In the genomic region with DNA sequence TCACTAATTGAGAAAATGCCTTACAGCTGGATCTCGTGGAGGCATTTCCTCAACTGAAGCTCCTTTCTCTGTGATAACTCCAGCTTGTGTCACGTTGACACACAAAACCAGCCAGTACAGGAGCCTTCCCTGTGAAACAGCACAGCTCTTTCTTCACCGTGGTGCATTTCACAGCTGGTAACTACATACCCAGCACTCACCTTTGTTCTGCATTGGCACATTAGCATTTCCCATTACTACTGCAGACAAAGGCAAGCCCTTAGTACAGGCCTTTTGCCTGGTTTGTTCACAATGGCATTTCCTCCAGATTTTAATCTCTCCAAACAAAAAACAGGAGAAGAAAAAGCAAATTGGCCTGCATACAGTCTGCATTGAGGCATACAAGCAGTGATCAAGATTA, we compare ENCODE assay signal across 18 mouse cellular contexts.
DNase-seq lines count a peak whose midpoint lies in the region; ATAC-seq and TF ChIP-seq lines count a peak whose summit lies in the region.
"Had no signal": no experiment of that assay in that cellular context is flagged by ENCODE, and none has a peak within 500 bp of the region (broad histone marks: within the 10 kb centered on the region; RNA-seq: fewer than 3 reads in every experiment).

No protein-coding gene starts in this region.

- intact Hi-C loops in gastrocnemius, adult 2 months (cut with DNase I): no loop called here
- intact Hi-C loops in gastrocnemius, postnatal 14 days (cut with DNase I; ENCODE audit: low total_unique reads): no loop called here
- intact Hi-C loops in left cerebral cortex, postnatal 4 days (cut with DNase I): no loop called here

- H3K9ac ChIP-seq in midbrain, embryonic 14.5 days (replicated peaks; ENCODE audit: low read length): no peak overlapping the region
- no peak overlapping the region for H3K9ac ChIP-seq in midbrain, postnatal 0 days (replicated peaks; ENCODE audit: low read length, poor library complexity, severe bottlenecking)
- no peak overlapping the region for H3K9ac ChIP-seq in stomach, postnatal 0 days (ENCODE audit: low read length)
- H3K9ac ChIP-seq: embryonic facial prominence, embryonic 12.5 days; lung, embryonic 14.5 days; neural tube, embryonic 13.5 days had no signal

- ATAC-seq in midbrain, embryonic 14.5 days (ENCODE audit: low FRiP score, low TSS enrichment): no peak
- no peak for ATAC-seq in midbrain, postnatal 0 days (ENCODE audit: low FRiP score)
- ATAC-seq in stomach, postnatal 0 days (ENCODE audit: low FRiP score, low TSS enrichment): peak; percentile 67; the same call in 1 of the 2 replicates
- ATAC-seq in megakaryocyte-erythroid progenitor cell, adult 5-6 weeks (replicated peaks; ENCODE audit: low FRiP score, low TSS enrichment, poor library complexity, severe bottlenecking): no peak
- ATAC-seq: hindbrain, postnatal 0 days had no signal

- H3K4me3 ChIP-seq in gastrocnemius, adult 2 months: no peak overlapping the region
- H3K4me3 ChIP-seq in midbrain, embryonic 14.5 days (replicated peaks; ENCODE audit: low read depth, low read length): no peak overlapping the region
- no peak overlapping the region for H3K4me3 ChIP-seq in midbrain, postnatal 0 days (ENCODE audit: low read depth, low read length)
- H3K4me3 ChIP-seq in forebrain, embryonic 10.5 days: no peak overlapping the region
- no peak overlapping the region for H3K4me3 ChIP-seq in stomach, postnatal 0 days (ENCODE audit: low read depth, low read length)
- H3K4me3 ChIP-seq: embryonic facial prominence, embryonic 12.5 days; neural tube, embryonic 13.5 days had no signal

- peaks cover 7% of the 10 kb centered on the region; the same call in 1 of the 2 replicates for H3K4me1 ChIP-seq in midbrain, embryonic 14.5 days (ENCODE audit: control insufficient read depth, insufficient read depth, low read length)
- peaks cover 5% of the 10 kb centered on the region; the same call in 1 of the 2 replicates for H3K4me1 ChIP-seq in midbrain, postnatal 0 days (ENCODE audit: insufficient read depth, low read length)
- peaks cover 26% of the 10 kb centered on the region for H3K4me1 ChIP-seq in forebrain, embryonic 10.5 days
- H3K4me1 ChIP-seq in stomach, postnatal 0 days (replicated peaks; ENCODE audit: control insufficient read depth, insufficient read depth): no peaks in the 10 kb centered on the region
- H3K4me1 ChIP-seq: embryonic facial prominence, embryonic 12.5 days had no signal

- no peaks in the 10 kb centered on the region for H3K27me3 ChIP-seq in midbrain, embryonic 14.5 days (ENCODE audit: control insufficient read depth, insufficient read depth, low read length)
- no peaks in the 10 kb centered on the region for H3K27me3 ChIP-seq in midbrain, postnatal 0 days (ENCODE audit: insufficient read depth, low read length)
- no peaks in the 10 kb centered on the region for H3K27me3 ChIP-seq in forebrain, embryonic 10.5 days (ENCODE audit: poor library complexity, severe bottlenecking)
- H3K27me3 ChIP-seq in stomach, postnatal 0 days (ENCODE audit: control insufficient read depth, insufficient read depth, low read length): no peaks in the 10 kb centered on the region
- H3K27me3 ChIP-seq: embryonic facial prominence, embryonic 12.5 days; neural tube, embryonic 13.5 days had no signal

- 20% methylated on average over 3 of the region's 3 CpGs for WGBS in midbrain, embryonic 14.5 days
- 26% methylated on average over 3 of the region's 3 CpGs for WGBS in midbrain, postnatal 0 days
- 16% methylated on average over 3 of the region's 3 CpGs for WGBS in forebrain, embryonic 10.5 days
- WGBS in stomach, postnatal 0 days: 53% methylated on average over 3 of the region's 3 CpGs

- H3K36me3 ChIP-seq in midbrain, embryonic 14.5 days (ENCODE audit: control insufficient read depth, insufficient read depth, low read length): no peaks in the 10 kb centered on the region
- no peaks in the 10 kb centered on the region for H3K36me3 ChIP-seq in midbrain, postnatal 0 days (ENCODE audit: insufficient read depth, low read length)
- H3K36me3 ChIP-seq in forebrain, embryonic 10.5 days (replicated peaks): no peaks in the 10 kb centered on the region
- H3K36me3 ChIP-seq in stomach, postnatal 0 days (ENCODE audit: control insufficient read depth, insufficient read depth, low read length): no peaks in the 10 kb centered on the region
- H3K36me3 ChIP-seq: embryonic facial prominence, embryonic 12.5 days; neural tube, embryonic 13.5 days had no signal

- H3K9me3 ChIP-seq in midbrain, embryonic 14.5 days (ENCODE audit: control insufficient read depth, low read length): no peaks in the 10 kb centered on the region
- H3K9me3 ChIP-seq in midbrain, postnatal 0 days (ENCODE audit: low read length): no peaks in the 10 kb centered on the region
- no peaks in the 10 kb centered on the region for H3K9me3 ChIP-seq in forebrain, embryonic 10.5 days
- no peaks in the 10 kb centered on the region for H3K9me3 ChIP-seq in stomach, postnatal 0 days (ENCODE audit: control insufficient read depth, low read length)
- H3K9me3 ChIP-seq: embryonic facial prominence, embryonic 12.5 days; neural tube, embryonic 13.5 days had no signal

- H3K4me2 ChIP-seq in midbrain, embryonic 14.5 days (ENCODE audit: low read length): no peak overlapping the region
- H3K4me2 ChIP-seq in midbrain, postnatal 0 days (ENCODE audit: low read depth, low read length, poor library complexity, severe bottlenecking): no peak overlapping the region
- H3K4me2 ChIP-seq in stomach, postnatal 0 days (replicated peaks; ENCODE audit: low read depth): no peak overlapping the region
- H3K4me2 ChIP-seq: embryonic facial prominence, embryonic 12.5 days; lung, embryonic 14.5 days; neural tube, embryonic 13.5 days had no signal

- H3K27ac ChIP-seq in gastrocnemius, adult 2 months: peak overlapping the region; percentile 20; the same call in 1 of the 2 replicates
- no peak overlapping the region for H3K27ac ChIP-seq in midbrain, embryonic 14.5 days (replicated peaks; ENCODE audit: low read depth, low read length)
- no peak overlapping the region for H3K27ac ChIP-seq in midbrain, postnatal 0 days (ENCODE audit: low read depth, low read length)
- H3K27ac ChIP-seq in forebrain, embryonic 10.5 days: peak overlapping the region; percentile 48; the same call in 1 of the 2 replicates
- no peak overlapping the region for H3K27ac ChIP-seq in stomach, postnatal 0 days (replicated peaks)
- H3K27ac ChIP-seq: embryonic facial prominence, embryonic 12.5 days; hindbrain, postnatal 0 days; neural tube, embryonic 13.5 days had no signal

- TF ChIP-seq CTCF in gastrocnemius, adult 2 months (IDR thresholded peaks at IDR 0.05): no peak
- TF ChIP-seq CTCF in midbrain, postnatal 0 days (IDR thresholded peaks at IDR 0.05): no peak
- no peak for TF ChIP-seq CTCF in stomach, postnatal 0 days (IDR thresholded peaks at IDR 0.05; ENCODE audit: low read depth)

- TF ChIP-seq EP300 in stomach, postnatal 0 days (optimal IDR thresholded peaks at IDR 0.05): no peak

- DNase-seq in gastrocnemius, adult 2 months: no peak
- no peak for DNase-seq in gastrocnemius, postnatal 14 days
- peak; percentile 12 for DNase-seq in midbrain, embryonic 14.5 days
- no peak for DNase-seq in midbrain, postnatal 0 days (ENCODE audit: low spot score)
- DNase-seq in forebrain, embryonic 10.5 days (ENCODE audit: extremely low spot score, low spot score): peak; percentile 19
- DNase-seq in stomach, postnatal 0 days (ENCODE audit: low spot score): no peak
- no peak for DNase-seq in left cerebral cortex, postnatal 4 days
- DNase-seq: cerebellum, adult 11 months; gastrocnemius, postnatal 36 days; heart, postnatal 10 days; kidney, adult 18-20 months; kidney, postnatal 14 days; lung, embryonic 14.5 days; thymus, postnatal 25 days had no signal

Comparison
In these comparisons a context has a peak if more than half of its experiments do, and no peak if none do; other contexts are left out.
1. DNase-seq: peak in midbrain, embryonic 14.5 days (single experiment) and forebrain, embryonic 10.5 days (single experiment); none in gastrocnemius, adult 2 months (single experiment), gastrocnemius, postnatal 14 days (single experiment), midbrain, postnatal 0 days (single experiment), stomach, postnatal 0 days (single experiment) and left cerebral cortex, postnatal 4 days (single experiment).
2. H3K27ac ChIP-seq: peak in gastrocnemius, adult 2 months (single experiment) and forebrain, embryonic 10.5 days (single experiment); none in midbrain, embryonic 14.5 days (single experiment), midbrain, postnatal 0 days (single experiment) and stomach, postnatal 0 days (single experiment).